Comparison of ENCODE assay signal across 24 mouse cellular contexts in genomic region chr12:28786310-28786709, GRCm38 (mm10). TPM values are rescaled to one million over a fixed set of nuclear protein-coding genes. Genes with fewer than 3 reads are reported as not detected.
DNase-seq lines count a peak whose midpoint lies in the region; ATAC-seq and TF ChIP-seq lines count a peak whose summit lies in the region.
"Had no signal": no experiment of that assay in that cellular context is flagged by ENCODE, and none has a peak within 500 bp of the region (broad histone marks: within the 10 kb centered on the region; RNA-seq: fewer than 3 reads in every experiment).

No protein-coding gene starts in this region.

- H3K27me3 ChIP-seq in kidney, embryonic 15.5 days, result no peaks in the 10 kb centered on the region
- no peaks in the 10 kb centered on the region for H3K27me3 ChIP-seq in kidney, adult 2 months (replicated peaks; ENCODE audit: control insufficient read depth, insufficient read depth, low read length)
- no peaks in the 10 kb centered on the region for H3K27me3 ChIP-seq in midbrain, embryonic 10.5 days (ENCODE audit: low read depth, poor library complexity, severe bottlenecking)
- H3K27me3 ChIP-seq in midbrain, embryonic 13.5 days, result no peaks in the 10 kb centered on the region
- H3K27me3 ChIP-seq: embryonic facial prominence, embryonic 12.5 days; embryonic facial prominence, embryonic 15.5 days; forebrain, embryonic 12.5 days; forebrain, embryonic 15.5 days; heart, embryonic 13.5 days; hindbrain, embryonic 13.5 days; intestine, embryonic 15.5 days had no signal

- WGBS in kidney, embryonic 15.5 days, result 86% methylated on average over 6 of the region's 6 CpGs
- WGBS in kidney, adult 2 months, result 82% methylated on average over 6 of the region's 6 CpGs
- 97% methylated on average over 6 of the region's 6 CpGs for WGBS in midbrain, embryonic 10.5 days
- 95% methylated on average over 6 of the region's 6 CpGs for WGBS in midbrain, embryonic 13.5 days

- H3K27ac ChIP-seq in kidney, embryonic 15.5 days, result peak overlapping the region; percentile 86
- H3K27ac ChIP-seq in kidney, adult 2 months (ENCODE audit: insufficient read depth, low read depth, low read length), result no peak overlapping the region
- H3K27ac ChIP-seq in midbrain, embryonic 10.5 days (replicated peaks), result peak overlapping the region; percentile 71
- H3K27ac ChIP-seq in midbrain, embryonic 13.5 days, result no peak overlapping the region
- H3K27ac ChIP-seq: embryonic facial prominence, embryonic 12.5 days; embryonic facial prominence, embryonic 15.5 days; forebrain, embryonic 12.5 days; forebrain, embryonic 15.5 days; heart, adult 2 months; heart, embryonic 10.5 days; heart, embryonic 13.5 days; hindbrain, embryonic 13.5 days; intestine, embryonic 15.5 days had no signal

- H3K4me2 ChIP-seq in kidney, embryonic 15.5 days, result no peak overlapping the region
- no peak overlapping the region for H3K4me2 ChIP-seq in midbrain, embryonic 13.5 days (replicated peaks)
- H3K4me2 ChIP-seq: embryonic facial prominence, embryonic 12.5 days; embryonic facial prominence, embryonic 15.5 days; forebrain, embryonic 12.5 days; forebrain, embryonic 15.5 days; heart, embryonic 13.5 days; hindbrain, embryonic 13.5 days; intestine, embryonic 15.5 days had no signal

- H3K4me3 ChIP-seq in kidney, embryonic 15.5 days (replicated peaks), result no peak overlapping the region
- H3K4me3 ChIP-seq in kidney, adult 2 months (ENCODE audit: insufficient read depth, low read depth, low read length), result no peak overlapping the region
- H3K4me3 ChIP-seq in midbrain, embryonic 10.5 days, result no peak overlapping the region
- no peak overlapping the region for H3K4me3 ChIP-seq in midbrain, embryonic 13.5 days (replicated peaks)
- H3K4me3 ChIP-seq: embryonic facial prominence, embryonic 12.5 days; embryonic facial prominence, embryonic 15.5 days; forebrain, embryonic 12.5 days; forebrain, embryonic 15.5 days; heart, adult 2 months; heart, embryonic 10.5 days; heart, embryonic 13.5 days; hindbrain, embryonic 13.5 days; intestine, embryonic 15.5 days had no signal

- TF ChIP-seq POLR2A in kidney, adult 2 months (IDR thresholded peaks at IDR 0.05; ENCODE audit: low read depth, low read length), result no peak

- peak; percentile 27 to 58 for DNase-seq in cerebellum, postnatal 25 days
- DNase-seq in cerebellum, adult 9-10 months, result no peak
- DNase-seq in kidney, adult 2 months, result no peak
- no peak for DNase-seq in midbrain, embryonic 10.5 days (ENCODE audit: low spot score)
- DNase-seq: adrenal gland, adult 2 months; adrenal gland, postnatal 14 days; cerebellum, adult 9-11 months; gastrocnemius, postnatal 10 days; gastrocnemius, postnatal 36 days; heart, adult 2 months; heart, postnatal 14 days; heart, postnatal 4 days had no signal

- H3K4me1 ChIP-seq in kidney, embryonic 15.5 days, result peaks cover 66% of the 10 kb centered on the region
- 0 out of 2 replicates have a peak, but pooled peaks cover 3% of the 10 kb centered on the region for H3K4me1 ChIP-seq in kidney, adult 2 months (ENCODE audit: control insufficient read depth, insufficient read depth, low read length)
- peaks cover 67% of the 10 kb centered on the region for H3K4me1 ChIP-seq in midbrain, embryonic 10.5 days
- H3K4me1 ChIP-seq in midbrain, embryonic 13.5 days (replicated peaks), result peaks cover 45% of the 10 kb centered on the region
- H3K4me1 ChIP-seq: embryonic facial prominence, embryonic 15.5 days had no signal

- H3K36me3 ChIP-seq in kidney, embryonic 15.5 days, result no peaks in the 10 kb centered on the region
- no peaks in the 10 kb centered on the region for H3K36me3 ChIP-seq in kidney, adult 2 months (ENCODE audit: control insufficient read depth, insufficient read depth, low read length)
- H3K36me3 ChIP-seq in midbrain, embryonic 10.5 days, result no peaks in the 10 kb centered on the region
- no peaks in the 10 kb centered on the region for H3K36me3 ChIP-seq in midbrain, embryonic 13.5 days
- H3K36me3 ChIP-seq: embryonic facial prominence, embryonic 12.5 days; embryonic facial prominence, embryonic 15.5 days; forebrain, embryonic 12.5 days; forebrain, embryonic 15.5 days; heart, embryonic 10.5 days; heart, embryonic 13.5 days; hindbrain, embryonic 13.5 days; intestine, embryonic 15.5 days had no signal

- H3K9ac ChIP-seq in kidney, embryonic 15.5 days, result no peak overlapping the region
- H3K9ac ChIP-seq in midbrain, embryonic 13.5 days (replicated peaks), result no peak overlapping the region
- H3K9ac ChIP-seq: embryonic facial prominence, embryonic 12.5 days; embryonic facial prominence, embryonic 15.5 days; forebrain, embryonic 12.5 days; forebrain, embryonic 15.5 days; heart, embryonic 13.5 days; hindbrain, embryonic 13.5 days; intestine, embryonic 15.5 days had no signal

- no peak for TF ChIP-seq CTCF in kidney, adult 2 months (conservative IDR thresholded peaks at IDR 0.05; ENCODE audit: insufficient read depth, insufficient read length, low read depth, low read length)

- H3K9me3 ChIP-seq in kidney, embryonic 15.5 days (replicated peaks), result no peaks in the 10 kb centered on the region
- H3K9me3 ChIP-seq in midbrain, embryonic 10.5 days (replicated peaks), result no peaks in the 10 kb centered on the region
- H3K9me3 ChIP-seq in midbrain, embryonic 13.5 days, result no peaks in the 10 kb centered on the region
- H3K9me3 ChIP-seq: embryonic facial prominence, embryonic 12.5 days; embryonic facial prominence, embryonic 15.5 days; forebrain, embryonic 12.5 days; forebrain, embryonic 15.5 days; heart, embryonic 10.5 days; heart, embryonic 13.5 days; hindbrain, embryonic 13.5 days; intestine, embryonic 15.5 days had no signal

- no peak for ATAC-seq in kidney, embryonic 15.5 days (replicated peaks; ENCODE audit: low FRiP score)
- no peak for ATAC-seq in midbrain, embryonic 13.5 days
- ATAC-seq: CD4-positive, CD25-positive, alpha-beta regulatory T cell, adult 4 months; forebrain, embryonic 15.5 days; hindbrain, embryonic 16.5 days; intestine, embryonic 15.5 days had no signal

RNA-seq across cellular contexts. Expression of gene Eipr1, which starts 34.7 kb away (rescaled TPM):
- 33.9 and 36.6 TPM in 2 replicates for polyA plus RNA-seq in kidney, embryonic 15.5 days (2015; fragmentation: Nextera tagmentation; extraction: Ambion mirVana)
- 25.9 and 29.4 TPM in 2 replicates for polyA plus RNA-seq in kidney, adult 2 months (2012; rRNA removed)
- polyA plus RNA-seq in midbrain, embryonic 10.5 days (2016; fragmentation: Nextera tagmentation; extraction: Ambion mirVana), result 45.5 and 48.0 TPM in 2 replicates
- 71.3 and 75.7 TPM in 2 replicates for polyA plus RNA-seq in midbrain, embryonic 13.5 days (2015; fragmentation: Nextera tagmentation; extraction: Ambion mirVana)

RNA-seq across cellular contexts. Expression of gene Trappc12, which starts 36.0 kb away (rescaled TPM):
- 38.6 and 42.5 TPM in 2 replicates for polyA plus RNA-seq in kidney, embryonic 15.5 days (2015; fragmentation: Nextera tagmentation; extraction: Ambion mirVana)
- 30.1 and 30.6 TPM in 2 replicates for polyA plus RNA-seq in kidney, adult 2 months (2012; rRNA removed)
- 36.3 and 40.1 TPM in 2 replicates for polyA plus RNA-seq in midbrain, embryonic 10.5 days (2016; fragmentation: Nextera tagmentation; extraction: Ambion mirVana)
- polyA plus RNA-seq in midbrain, embryonic 13.5 days (2015; fragmentation: Nextera tagmentation; extraction: Ambion mirVana), result 43.8 and 46.0 TPM in 2 replicates

Comparison
In these comparisons a context has a peak if more than half of its experiments do, and no peak if none do; other contexts are left out.
1. DNase-seq: peak in cerebellum, postnatal 25 days (2 of 2); none in cerebellum, adult 9-10 months (single experiment), kidney, adult 2 months (single experiment) and midbrain, embryonic 10.5 days (single experiment).
2. H3K27ac ChIP-seq: peak in kidney, embryonic 15.5 days (single experiment) and midbrain, embryonic 10.5 days (single experiment); none in kidney, adult 2 months (single experiment) and midbrain, embryonic 13.5 days (single experiment).